Mouse (Mus musculus): ENCODE results near the gene 1700022I11Rik. TPM values are rescaled to one million over a fixed set of nuclear protein-coding genes. Genes with fewer than 3 reads are reported as not detected.
"Not testable (repeated sequence)": the region's sequence is repeated elsewhere in the genome, so short reads cannot be mapped to it uniquely, and the experiment has no call there.

The 1700022I11Rik gene
- total RNA-seq, 2 experiments from 2014 or later, result not detected

DNA sequence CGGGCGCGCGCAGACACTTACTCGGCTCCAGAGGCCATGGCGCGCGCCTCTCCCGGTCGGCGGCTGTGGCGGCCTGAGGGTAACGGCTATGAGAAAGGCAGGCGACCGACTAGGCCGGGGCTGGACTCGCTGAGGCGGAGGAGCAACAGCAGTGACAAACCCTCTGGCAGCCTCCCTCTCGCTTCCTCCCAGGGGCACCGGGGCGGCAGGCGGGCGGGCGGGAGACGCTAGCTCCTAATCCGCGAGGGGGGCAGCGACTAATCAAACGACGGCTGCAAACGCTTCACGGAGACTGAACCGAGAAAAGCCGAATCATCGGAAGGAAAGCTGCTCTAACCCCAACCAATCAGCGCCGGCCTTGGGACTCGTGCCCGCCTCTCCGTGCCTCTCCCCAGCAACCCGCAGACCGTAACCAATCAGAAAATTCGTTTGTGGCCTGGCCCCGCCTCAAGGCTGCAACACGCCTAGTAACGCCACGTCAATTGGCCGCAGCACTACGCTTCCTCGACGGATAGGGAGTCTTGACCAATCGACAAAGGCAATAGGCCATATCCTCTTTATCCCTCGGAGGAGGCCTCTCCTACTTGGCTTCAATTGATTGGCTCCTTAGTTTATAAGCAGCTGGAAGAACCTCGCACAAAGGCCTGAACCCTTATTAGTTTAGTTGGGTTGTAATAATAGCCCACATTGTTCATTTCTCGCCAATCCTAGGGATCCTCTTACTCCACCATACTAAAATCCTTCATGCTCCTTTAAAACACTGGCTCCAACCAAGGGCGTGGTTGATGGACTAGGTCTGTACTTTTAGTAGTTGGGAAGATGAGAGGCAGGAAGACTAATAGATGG is 31.0 kb downstream of the 1700022I11Rik start, which contains the start of gene Vcp:
TSS of gene Vcp (minus strand) at position 367 of the 846 bp plus-strand sequence.
- DNase-seq (ENCODE audit: low spot score), result peak; percentile 99
- intact Hi-C loops (cut with DNase I), result not testable (repeated sequence)

GRCm38 (mm10) chr4:43001272-43001671 is 31.9 kb downstream of the 1700022I11Rik start:
- no peak for DNase-seq (ENCODE audit: low spot score)
- intact Hi-C loops (cut with DNase I), result no loop called here

DNA sequence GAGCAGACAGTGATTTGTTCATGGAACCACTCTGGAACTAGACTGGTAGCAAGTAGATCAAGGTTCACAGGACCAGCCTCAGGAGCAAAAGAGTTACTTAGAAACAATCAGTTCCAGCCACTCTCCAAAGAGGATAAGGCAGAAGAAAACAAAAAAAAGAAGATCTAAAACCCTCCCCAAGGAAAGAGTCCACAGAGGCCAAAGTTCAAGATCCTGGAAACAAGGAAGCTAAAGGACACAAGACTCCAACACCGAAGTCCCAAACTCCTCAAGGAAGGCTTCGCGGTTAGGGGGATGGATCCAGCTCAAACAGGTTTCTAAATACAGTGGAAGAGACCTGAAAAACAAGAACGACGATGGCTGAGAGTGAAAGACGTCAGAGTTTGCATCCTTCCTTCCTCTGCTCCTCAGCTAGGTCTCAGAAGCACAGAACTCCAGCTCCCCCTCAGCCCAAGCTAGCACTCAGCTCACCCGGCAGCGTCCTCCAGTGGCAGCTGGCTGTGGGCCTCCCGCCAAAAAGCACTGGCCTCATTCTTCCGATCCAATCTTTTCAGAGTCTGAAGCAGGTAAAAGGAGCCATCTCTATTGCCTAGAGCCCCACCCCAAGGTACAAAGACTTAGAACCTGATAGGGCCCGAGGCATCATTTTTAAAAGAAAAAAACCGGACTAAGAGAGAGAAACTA is 33.5 kb downstream of the 1700022I11Rik start:
- DNase-seq (ENCODE audit: low spot score), result no peak
- intact Hi-C loops (cut with DNase I), result no loop called here

GRCm38 (mm10) chr4:43004951-43005350 is 35.5 kb downstream of the 1700022I11Rik start:
- intact Hi-C loops (cut with DNase I), result no loop called here
- DNase-seq (ENCODE audit: low spot score), result no peak

DNA sequence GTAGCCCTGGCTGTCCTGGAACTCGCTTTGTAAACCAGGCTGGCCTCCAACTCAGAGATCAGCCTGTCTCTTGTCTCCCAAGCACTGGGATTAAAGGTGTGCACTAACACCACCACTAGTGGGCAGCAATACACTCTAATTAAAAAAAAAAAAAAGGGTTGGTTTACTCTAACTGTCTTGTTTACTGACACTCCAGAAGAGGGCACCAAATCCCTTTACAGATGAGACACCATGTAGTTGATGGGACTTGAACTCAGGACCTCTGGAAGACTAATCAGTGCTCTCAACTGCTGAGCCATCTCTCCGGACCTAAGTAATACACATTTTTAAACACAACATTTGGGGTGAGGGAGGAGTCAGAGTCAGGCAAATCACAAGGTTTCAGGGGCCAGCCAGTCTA is 36.4 kb downstream of the 1700022I11Rik start:
- DNase-seq (ENCODE audit: low spot score), result no peak
- intact Hi-C loops (cut with DNase I), result loop anchor here (1.0 kb wide), 1 partner anchor 20 kb away; the partner anchor contains the start of gene Pigo

GRCm38 (mm10) chr4:43010161-43011038 is 41.0 kb downstream of the 1700022I11Rik start, which contains the start of gene Fancg:
Gene Fancg (minus strand): TSS chr4:43010506.
- intact Hi-C loops (cut with DNase I), result no loop called here

DNA sequence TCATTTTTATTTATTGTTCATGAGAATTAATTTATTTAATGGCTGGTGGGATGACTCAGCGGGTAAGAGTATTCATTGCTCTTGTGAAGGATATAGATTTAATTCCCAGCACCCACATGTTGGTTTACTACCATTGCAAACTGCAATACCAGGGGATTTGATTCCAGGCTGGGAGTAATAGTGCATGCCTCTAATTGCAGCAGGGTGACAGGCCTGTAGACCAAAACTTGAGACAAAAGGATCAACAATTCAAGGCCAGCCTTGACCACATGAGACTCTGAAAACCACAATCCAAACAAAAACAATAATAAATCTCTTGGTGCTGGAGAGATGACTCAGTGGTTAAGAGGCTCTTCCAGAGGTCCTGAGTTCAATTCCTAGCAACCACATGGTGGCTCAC is 42.7 kb downstream of the 1700022I11Rik start:
- intact Hi-C loops (cut with DNase I), result no loop called here
- no peak for DNase-seq (ENCODE audit: low spot score)

More at GRCm38 (mm10) chr4:43010161-43011038, 41.0 kb downstream of the 1700022I11Rik start, which contains the start of gene Fancg:
- DNase-seq (ENCODE audit: low spot score), result peak; percentile 76

GRCm38 (mm10) chr4:43018156-43018555 is 48.8 kb downstream of the 1700022I11Rik start:
- DNase-seq (ENCODE audit: low spot score), result no peak
- intact Hi-C loops (cut with DNase I), result no loop called here

DNA sequence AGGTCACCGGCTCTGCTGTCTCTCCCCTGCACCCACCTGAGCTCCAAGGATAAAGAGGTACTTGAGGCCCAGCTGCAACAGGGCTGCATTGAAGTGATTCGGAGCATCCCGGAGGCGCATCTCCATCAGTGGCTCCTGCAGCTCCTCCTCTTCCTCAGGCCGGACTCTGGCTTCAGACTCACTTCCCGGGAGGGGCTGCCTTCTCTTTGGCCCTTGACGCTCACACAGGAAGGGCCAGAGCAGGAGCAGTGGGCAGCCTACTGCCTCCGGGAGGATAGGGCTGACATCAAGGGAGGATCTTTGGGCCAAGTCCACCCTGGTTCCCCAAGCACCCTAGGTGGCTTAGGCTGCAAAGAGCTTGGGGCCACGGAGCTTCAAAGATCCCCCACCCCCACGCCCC is 49.8 kb downstream of the 1700022I11Rik start:
- intact Hi-C loops (cut with DNase I), result no loop called here
- no peak for DNase-seq (ENCODE audit: low spot score)

DNA sequence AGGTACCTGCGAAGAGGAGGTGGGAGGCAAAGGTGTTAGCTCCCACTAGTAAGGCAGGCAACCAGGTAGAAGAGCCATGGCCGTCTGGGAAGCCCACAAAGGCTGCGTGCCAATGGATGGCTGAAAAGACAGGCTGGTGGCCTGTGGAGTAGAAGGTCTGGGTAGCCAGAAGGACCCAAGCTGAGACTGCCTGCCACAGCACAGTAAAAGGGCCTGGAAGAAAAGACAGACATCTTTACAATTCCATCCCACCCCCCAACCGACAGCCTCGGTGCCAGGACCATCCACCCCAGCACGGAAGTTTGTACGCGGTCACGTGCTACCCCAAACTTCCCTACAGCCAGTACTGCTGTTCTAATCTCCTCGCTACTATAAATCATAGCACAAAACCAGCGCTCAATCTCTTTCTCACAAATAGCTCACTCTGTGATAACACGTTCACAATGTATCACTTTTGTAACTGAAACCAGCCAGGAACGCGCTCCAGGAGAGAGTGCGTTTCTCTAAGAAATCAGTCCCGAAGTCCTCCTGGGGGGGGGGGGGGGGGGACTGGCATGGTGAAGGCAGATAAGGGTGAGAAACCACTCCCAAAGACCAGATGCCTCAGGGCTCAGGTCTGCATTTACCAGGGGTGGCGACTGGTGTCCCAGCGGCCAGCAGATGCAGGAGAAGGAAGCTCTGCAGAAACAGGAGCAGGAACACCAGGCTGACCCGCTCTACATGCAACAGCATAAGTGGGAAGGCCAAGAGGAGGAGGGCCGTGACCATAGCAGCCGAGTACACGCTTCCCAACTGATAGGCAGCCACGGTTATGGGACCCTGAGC is 50.4 kb downstream of the 1700022I11Rik start:
- no peak for DNase-seq (ENCODE audit: low spot score)
- intact Hi-C loops (cut with DNase I), result no loop called here

DNA sequence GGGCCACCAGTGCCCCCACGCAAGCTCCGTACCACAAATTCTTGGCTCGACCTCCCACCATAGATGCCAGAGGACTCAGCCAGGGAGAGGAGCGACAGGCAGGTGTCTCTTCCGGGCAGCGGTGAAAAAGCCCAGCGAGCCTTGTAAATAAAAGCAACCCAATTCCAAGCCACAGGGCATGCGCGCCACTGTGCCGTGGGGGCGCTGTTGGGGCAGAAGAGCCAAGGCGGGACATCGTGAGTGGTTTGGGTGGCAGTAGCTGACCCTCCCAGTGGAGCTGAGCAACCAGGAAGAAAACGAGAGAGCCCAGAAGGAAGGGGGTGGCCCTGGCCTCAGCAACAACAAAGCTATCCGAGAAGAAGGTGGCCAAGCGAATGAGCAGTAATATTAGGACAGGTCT is 51.5 kb downstream of the 1700022I11Rik start:
- intact Hi-C loops (cut with DNase I), result no loop called here

GRCm38 (mm10) chr4:43021341-43021740 is 51.9 kb downstream of the 1700022I11Rik start:
- intact Hi-C loops (cut with DNase I), result no loop called here
- DNase-seq (ENCODE audit: low spot score), result no peak

More for the DNA sequence above, 51.5 kb downstream of the 1700022I11Rik start:
- no peak for DNase-seq (ENCODE audit: low spot score)

DNA sequence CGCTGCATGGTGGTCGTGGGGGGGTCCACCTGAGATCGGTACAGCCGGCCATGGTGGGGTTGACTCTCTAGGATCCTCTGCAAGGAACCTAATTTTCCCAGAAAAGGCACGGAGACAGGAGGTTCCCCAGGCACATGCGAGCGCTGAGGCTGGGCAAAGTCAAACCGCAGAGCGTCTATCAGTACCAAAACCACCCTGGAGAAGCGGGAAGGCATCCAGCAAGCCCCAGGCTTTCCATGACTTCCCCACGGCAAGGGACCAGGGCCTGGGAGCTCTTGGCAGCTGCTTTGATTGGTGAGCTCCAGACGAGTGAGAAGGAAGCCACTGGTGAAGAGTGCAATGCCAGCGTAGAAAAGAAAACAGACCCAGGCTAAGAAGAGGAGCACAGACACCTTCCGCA is 55.3 kb downstream of the 1700022I11Rik start:
- intact Hi-C loops (cut with DNase I), result loop anchor here (1.0 kb wide), 1 partner anchor 18 kb away; no protein-coding TSS in a partner anchor
- DNase-seq (ENCODE audit: low spot score), result no peak

- intact Hi-C loops (cut with DNase I), result loop anchor here (1.0 kb wide), 1 partner anchor 19 kb away; no protein-coding TSS in a partner anchor
- DNase-seq (ENCODE audit: low spot score), result peak; percentile 83
These were observed 55.9 kb downstream of the 1700022I11Rik start, which contains the start of gene Pigo for GRCm38 (mm10) chr4:43025084-43025960. Gene Pigo (minus strand): TSS chr4:43025819.

- no peak for DNase-seq (ENCODE audit: low spot score)
- intact Hi-C loops (cut with DNase I), result no loop called here
These were observed 59.7 kb downstream of the 1700022I11Rik start for GRCm38 (mm10) chr4:43029121-43029520.

DNA sequence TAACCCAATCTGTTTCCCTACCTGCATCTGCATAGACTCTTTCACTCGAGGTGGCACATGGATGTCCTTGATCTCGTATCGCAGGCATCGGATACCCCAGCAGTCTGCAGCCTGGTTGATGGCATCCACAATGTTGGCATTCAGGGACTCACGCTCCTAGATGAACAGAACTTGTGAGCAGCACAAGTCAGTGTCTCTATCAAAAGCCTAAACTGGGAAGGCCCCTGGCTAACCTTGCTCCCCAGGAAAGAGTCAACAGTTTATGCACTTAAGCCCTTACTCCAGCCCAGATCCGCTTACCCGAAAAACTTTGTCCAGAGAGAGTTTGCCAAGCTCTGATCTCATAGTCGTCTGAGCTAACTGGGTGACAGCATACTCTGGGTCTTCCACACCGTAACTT is 60.3 kb downstream of the 1700022I11Rik start:
- intact Hi-C loops (cut with DNase I), result no loop called here
- no peak for DNase-seq (ENCODE audit: low spot score)

- DNase-seq (ENCODE audit: low spot score), result no peak
- intact Hi-C loops (cut with DNase I), result no loop called here
These were observed 60.9 kb downstream of the 1700022I11Rik start for GRCm38 (mm10) chr4:43030352-43030751.

GRCm38 (mm10) chr4:43030780-43031230 is 61.4 kb downstream of the 1700022I11Rik start:
- no peak for DNase-seq (ENCODE audit: low spot score)
- intact Hi-C loops (cut with DNase I), result no loop called here

Measured in heart, postnatal 25 days (tissue).